Mouse (Mus musculus) heart, adult 9 months (tissue): ENCODE measurements around the gene Kcnmb4.

Source experiments
- DNase-seq, 2 experiments: peaks; one replicate each; pipeline ENCODE4 v3.0.0; 2022; ENCODE audit warnings: low spot score in 2 of 2

Kcnmb4 gene

GRCm38 (mm10) chr10:116402742-116403425 lies 70.8 kb downstream of the Kcnmb4 start:
- no peak for DNase-seq

GRCm38 (mm10) chr10:116397973-116398372 lies 75.7 kb downstream of the Kcnmb4 start:
- DNase-seq, result no peak

GRCm38 (mm10) chr10:116397573-116397972 lies 76.1 kb downstream of the Kcnmb4 start:
- DNase-seq, result no peak

- DNase-seq, result no peak
These were observed 76.7 kb downstream of the Kcnmb4 start for GRCm38 (mm10) chr10:116396966-116397365.

GRCm38 (mm10) chr10:116396279-116396678 lies 77.4 kb downstream of the Kcnmb4 start:
- DNase-seq, result no peak

- DNase-seq, result peak in 1 of 2 experiments; percentile 2
These were observed 79.1 kb downstream of the Kcnmb4 start for GRCm38 (mm10) chr10:116394585-116394984.

GRCm38 (mm10) chr10:116393790-116394475 lies 79.7 kb downstream of the Kcnmb4 start:
- no peak for DNase-seq

- no peak for DNase-seq
These were observed 84.8 kb downstream of the Kcnmb4 start for GRCm38 (mm10) chr10:116388840-116389239.

- no peak for DNase-seq
These were observed 87.2 kb downstream of the Kcnmb4 start for GRCm38 (mm10) chr10:116386391-116386885.

GRCm38 (mm10) chr10:116384401-116384800 lies 89.3 kb downstream of the Kcnmb4 start:
- DNase-seq, result no peak

GRCm38 (mm10) chr10:116382826-116383685 lies 90.6 kb downstream of the Kcnmb4 start:
- no peak for DNase-seq

GRCm38 (mm10) chr10:116376853-116377252 lies 96.8 kb downstream of the Kcnmb4 start:
- no peak for DNase-seq

- DNase-seq, result no peak
These were observed 99.6 kb downstream of the Kcnmb4 start for GRCm38 (mm10) chr10:116374111-116374510.

- DNase-seq, result no peak
These were observed 102.5 kb downstream of the Kcnmb4 start for GRCm38 (mm10) chr10:116370991-116371725.
